8 mouse cellular contexts compared by ENCODE assay signal in genomic region chr14:122013417-122013951, GRCm38 (mm10). TPM values are rescaled to one million over a fixed set of nuclear protein-coding genes. Genes with fewer than 3 reads are reported as not detected.
DNase-seq lines count a peak whose midpoint lies in the region; ATAC-seq lines count a peak whose summit lies in the region.

No protein-coding gene starts in this region.

- 91% methylated on average over 14 of the region's 14 CpGs for WGBS in midbrain, embryonic 14.5 days

- H3K4me2 ChIP-seq in midbrain, embryonic 14.5 days (ENCODE audit: low read length), result no peak overlapping the region

- ATAC-seq in monocyte, adult 5-6 weeks (replicated peaks; ENCODE audit: insufficient number of reproducible peaks, low FRiP score, low TSS enrichment, poor library complexity, severe bottlenecking), result peak; percentile 75
- ATAC-seq in midbrain, embryonic 14.5 days (ENCODE audit: low FRiP score, low TSS enrichment), result no peak

- H3K9ac ChIP-seq in midbrain, embryonic 14.5 days (replicated peaks; ENCODE audit: low read length), result no peak overlapping the region

- no peaks in the 10 kb centered on the region for H3K9me3 ChIP-seq in midbrain, embryonic 14.5 days (ENCODE audit: control insufficient read depth, low read length)

- H3K4me3 ChIP-seq in midbrain, embryonic 14.5 days (replicated peaks; ENCODE audit: low read depth, low read length), result no peak overlapping the region

- intact Hi-C loops in left cerebral cortex, postnatal 14 days (cut with DNase I), result no loop called here

- no peaks in the 10 kb centered on the region for H3K27me3 ChIP-seq in midbrain, embryonic 14.5 days (ENCODE audit: control insufficient read depth, insufficient read depth, low read length)

- H3K4me1 ChIP-seq in midbrain, embryonic 14.5 days (ENCODE audit: control insufficient read depth, insufficient read depth, low read length), result no peaks in the 10 kb centered on the region

- DNase-seq in adrenal gland, adult 2 months, result peak; percentile 15
- no peak for DNase-seq in adrenal gland, adult 8-10 months
- peak; percentile 63 for DNase-seq in CD4-positive, CD25-positive, alpha-beta regulatory T cell, adult 2 months (ENCODE audit: low read depth, low spot score)
- DNase-seq in kidney, postnatal 4 days, result peak; percentile 54 to 67
- no peak for DNase-seq in left cerebral cortex, postnatal 14 days (ENCODE audit: low spot score in 2 of 2)
- DNase-seq in midbrain, embryonic 14.5 days, result no peak
- no peak for DNase-seq in cerebellum, adult 9-11 months

- H3K36me3 ChIP-seq in midbrain, embryonic 14.5 days (ENCODE audit: control insufficient read depth, insufficient read depth, low read length), result peaks cover 29% of the 10 kb centered on the region; the same call in 1 of the 2 replicates

- no peak overlapping the region for H3K27ac ChIP-seq in midbrain, embryonic 14.5 days (replicated peaks; ENCODE audit: low read depth, low read length)

RNA-seq across cellular contexts. Expression of gene Timm8a2, which starts 21.0 kb away (rescaled TPM):
- not detected for total RNA-seq in adrenal gland, adult 2 months (2021)
- polyA plus RNA-seq in adrenal gland, adult 2 months (2012; rRNA removed), result not detected in 2 replicates
- not detected for total RNA-seq in adrenal gland, adult 8-10 months (2022)
- not detected in 3 replicates for total RNA-seq in monocyte, adult 5-6 weeks (2017)
- total RNA-seq in left cerebral cortex, postnatal 14 days (2021), result under 1 TPM in 1 of 2 experiments, not detected in 1; 0.38 TPM
- polyA plus RNA-seq in midbrain, embryonic 14.5 days (2014; fragmentation: Nextera tagmentation; extraction: Ambion mirVana), result not detected in 2 replicates

RNA-seq across cellular contexts. Expression of gene Gpr183, which starts 48.5 kb away (rescaled TPM):
- total RNA-seq in adrenal gland, adult 2 months (2021), result 1 to 10 TPM in 1 of 2 experiments, under 1 TPM in 1; 0.35 to 1.5 TPM
- 0.62 and 0.67 TPM in 2 replicates for polyA plus RNA-seq in adrenal gland, adult 2 months (2012; rRNA removed)
- total RNA-seq in adrenal gland, adult 8-10 months (2022), result 1 to 10 TPM in 3 of 4 experiments, under 1 TPM in 1; 0.80 to 2.2 (median 1.4) TPM
- 14.6 to 34.3 TPM (median 25.6 TPM) in 3 replicates for total RNA-seq in monocyte, adult 5-6 weeks (2017)
- under 1 TPM; 0.66 to 0.91 TPM for total RNA-seq in left cerebral cortex, postnatal 14 days (2021)
- polyA plus RNA-seq in midbrain, embryonic 14.5 days (2014; fragmentation: Nextera tagmentation; extraction: Ambion mirVana), result 0.67 and 0.72 TPM in 2 replicates

Comparison
In these comparisons a context has a peak if more than half of its experiments do, and no peak if none do; other contexts are left out.
1. DNase-seq: peak in adrenal gland, adult 2 months (single experiment), CD4-positive, CD25-positive, alpha-beta regulatory T cell, adult 2 months (single experiment) and kidney, postnatal 4 days (2 of 2); none in adrenal gland, adult 8-10 months (single experiment), left cerebral cortex, postnatal 14 days (0 of 2), midbrain, embryonic 14.5 days (single experiment) and cerebellum, adult 9-11 months (single experiment).